9 mouse cellular contexts compared by ENCODE assay signal in genomic region chr8:123789970-123790369, GRCm38 (mm10). TPM values are rescaled to one million over a fixed set of nuclear protein-coding genes. Genes with fewer than 3 reads are reported as not detected.
DNase-seq lines count a peak whose midpoint lies in the region; ATAC-seq and TF ChIP-seq lines count a peak whose summit lies in the region.
"Had no signal": no experiment of that assay in that cellular context is flagged by ENCODE, and none has a peak within 500 bp of the region (broad histone marks: within the 10 kb centered on the region; RNA-seq: fewer than 3 reads in every experiment).

No protein-coding gene starts in this region.

- H3K27me3 ChIP-seq in Patski = no peaks in the 10 kb centered on the region
- H3K27me3 ChIP-seq in limb, embryonic 13.5 days = peaks cover 11% of the 10 kb centered on the region
- H3K27me3 ChIP-seq in neural tube, embryonic 13.5 days = 0 out of 2 replicates have a peak, but pooled peaks cover 4% of the 10 kb centered on the region
- H3K27me3 ChIP-seq: embryonic facial prominence, embryonic 15.5 days had no signal

- H3K9ac ChIP-seq in limb, embryonic 13.5 days = no peak overlapping the region
- 0 out of 2 replicates have a peak overlapping the region, but pooled peaks have one; percentile 17 for H3K9ac ChIP-seq in neural tube, embryonic 13.5 days
- H3K9ac ChIP-seq: embryonic facial prominence, embryonic 15.5 days had no signal

- H3K9me3 ChIP-seq in limb, embryonic 13.5 days = no peaks in the 10 kb centered on the region
- H3K9me3 ChIP-seq in neural tube, embryonic 13.5 days = no peaks in the 10 kb centered on the region
- H3K9me3 ChIP-seq: embryonic facial prominence, embryonic 15.5 days had no signal

- POLR2A ChIA-PET in Patski (lab: Charles Lee) = no interaction called here

- ATAC-seq in Patski = no peak
- ATAC-seq in limb, embryonic 13.5 days (ENCODE audit: low FRiP score, low read depth) = peak; percentile 40; the same call in 1 of the 2 replicates
- peak; percentile 24; the same call in 1 of the 2 replicates for ATAC-seq in neural tube, embryonic 13.5 days (ENCODE audit: low read depth)

- DNase-seq in 3134 (ENCODE audit: extremely low read depth, insufficient read length, low spot score) = peak; percentile 35
- DNase-seq in Patski (ENCODE audit: low read depth, low spot score) = no peak
- peak; percentile 96 to 97 for DNase-seq in cerebellum, postnatal 10 days
- peak; percentile 91 to 92 for DNase-seq in frontal cortex, postnatal 36 days (ENCODE audit: low spot score in 2 of 2)
- peak; percentile 65 to 91 for DNase-seq in kidney, adult 8-10 months
- peak; percentile 59 for DNase-seq in testis, postnatal 14 days (ENCODE audit: low spot score)

- in situ Hi-C loops in Patski (cut with MboI; ENCODE audit: low pct_unique_long_range_greater_than_20kb) = no loop called here

- H3K4me2 ChIP-seq in limb, embryonic 13.5 days (replicated peaks) = no peak overlapping the region
- H3K4me2 ChIP-seq in neural tube, embryonic 13.5 days = no peak overlapping the region
- H3K4me2 ChIP-seq: embryonic facial prominence, embryonic 15.5 days had no signal

- CTCF ChIA-PET in Patski (lab: Charles Lee) = interaction anchor here (0.7 to 3.9 kb wide), 12 partner anchors 9 to 189 kb away, joined by 3 to 17 read pairs (median 3); no protein-coding TSS in a partner anchor

- H3K27ac ChIP-seq in limb, embryonic 13.5 days = no peak overlapping the region
- H3K27ac ChIP-seq in neural tube, embryonic 13.5 days (replicated peaks) = no peak overlapping the region
- H3K27ac ChIP-seq: embryonic facial prominence, embryonic 15.5 days had no signal

- H3K4me3 ChIP-seq in limb, embryonic 13.5 days = no peak overlapping the region
- H3K4me3 ChIP-seq in neural tube, embryonic 13.5 days = no peak overlapping the region
- H3K4me3 ChIP-seq: embryonic facial prominence, embryonic 15.5 days had no signal

- H3K36me3 ChIP-seq in limb, embryonic 13.5 days = no peaks in the 10 kb centered on the region
- H3K36me3 ChIP-seq in neural tube, embryonic 13.5 days = no peaks in the 10 kb centered on the region
- H3K36me3 ChIP-seq: embryonic facial prominence, embryonic 15.5 days had no signal

- peak; percentile 95 for TF ChIP-seq CTCF in Patski (IDR thresholded peaks at IDR 0.05)

- WGBS in limb, embryonic 13.5 days = 0% methylated on average over 4 of the region's 4 CpGs
- WGBS in neural tube, embryonic 13.5 days = 1% methylated on average over 4 of the region's 4 CpGs

- 0 out of 2 replicates have a peak, but pooled peaks cover 2% of the 10 kb centered on the region for H3K4me1 ChIP-seq in limb, embryonic 13.5 days
- H3K4me1 ChIP-seq in neural tube, embryonic 13.5 days (replicated peaks) = peaks cover 20% of the 10 kb centered on the region

RNA-seq across cellular contexts. Expression of gene Rab4a, which starts 15.8 kb away (rescaled TPM):
- 34.1 TPM for polyA plus RNA-seq in Patski (2021)
- polyA plus RNA-seq in limb, embryonic 13.5 days (2015; fragmentation: Nextera tagmentation; extraction: Ambion mirVana) = 47.5 and 49.9 TPM in 2 replicates
- 78.6 and 89.6 TPM in 2 replicates for polyA plus RNA-seq in neural tube, embryonic 13.5 days (2015; fragmentation: Nextera tagmentation; extraction: Ambion mirVana)
